Mouse (Mus musculus) ES-CJ7 (cell line): ENCODE measurements around the gene Mypn.

Source experiments
- DNase-seq: peaks from one replicate; pipeline ENCODE4 v3.0.0; 2011; ENCODE audit warnings: low read depth, low spot score

Gene Mypn

DNA sequence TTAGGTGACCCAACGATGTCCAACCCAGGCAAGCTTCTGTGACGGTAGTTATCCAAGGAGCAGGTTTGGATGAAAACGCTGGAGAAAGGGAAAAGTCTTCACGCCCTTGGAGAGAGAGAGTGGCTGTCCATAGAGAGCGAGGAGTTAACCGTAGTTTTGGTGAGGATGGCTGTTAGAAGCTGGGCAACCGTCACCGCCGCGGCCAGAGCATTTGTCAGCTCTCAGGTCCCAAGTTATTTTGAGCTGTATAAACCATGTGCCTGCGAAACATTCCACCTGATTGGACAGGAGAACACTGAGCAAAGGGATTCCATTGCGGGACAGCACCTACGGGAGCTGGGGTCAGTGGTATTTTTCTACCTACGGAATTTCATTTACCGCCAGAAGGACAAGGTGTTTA lies at the start of gene Mypn:
Mypn (minus strand) TSS at position 225 of the 400 bp plus-strand sequence.
- DNase-seq = no peak

DNA sequence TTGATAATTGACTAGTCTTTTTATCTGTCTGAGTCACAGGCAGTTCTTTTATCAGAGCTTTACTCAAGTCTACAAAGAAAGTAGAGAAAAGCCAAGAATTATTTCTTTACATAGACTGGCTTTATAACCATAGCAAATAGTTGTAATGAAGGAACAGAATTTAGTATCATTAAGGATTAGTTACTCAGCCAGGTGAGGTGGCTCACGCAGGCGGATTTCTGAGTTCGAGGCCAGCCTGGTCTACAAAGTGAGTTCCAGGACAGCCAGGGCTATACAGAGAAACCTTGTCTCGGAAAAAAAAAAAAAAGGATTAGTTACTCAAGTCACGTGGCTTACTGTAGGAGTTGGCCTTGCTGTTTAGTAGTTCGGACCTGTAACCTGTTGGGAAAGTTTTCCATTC lies 44.7 kb upstream of the Mypn start:
- DNase-seq = no peak

DNA sequence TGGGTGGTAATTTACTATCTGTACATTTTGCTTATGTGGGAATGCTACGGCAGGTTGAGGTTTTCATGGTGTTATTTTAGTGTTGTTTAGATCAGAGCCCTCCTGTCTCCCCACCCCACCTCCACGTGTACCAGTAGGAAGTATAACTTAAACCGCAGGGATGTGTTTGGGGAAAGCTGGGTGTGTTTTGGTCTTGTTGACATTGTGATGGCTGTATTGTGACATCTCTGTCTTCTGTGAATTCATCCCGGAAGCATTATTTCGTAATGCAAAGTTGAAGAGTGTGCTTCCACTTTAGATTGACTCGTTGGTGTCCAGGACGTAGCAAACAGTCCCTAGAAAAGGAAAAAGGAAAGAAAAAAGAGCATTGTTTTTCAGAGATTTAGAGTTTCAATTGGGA lies 43.7 kb upstream of the Mypn start:
- no peak for DNase-seq

DNA sequence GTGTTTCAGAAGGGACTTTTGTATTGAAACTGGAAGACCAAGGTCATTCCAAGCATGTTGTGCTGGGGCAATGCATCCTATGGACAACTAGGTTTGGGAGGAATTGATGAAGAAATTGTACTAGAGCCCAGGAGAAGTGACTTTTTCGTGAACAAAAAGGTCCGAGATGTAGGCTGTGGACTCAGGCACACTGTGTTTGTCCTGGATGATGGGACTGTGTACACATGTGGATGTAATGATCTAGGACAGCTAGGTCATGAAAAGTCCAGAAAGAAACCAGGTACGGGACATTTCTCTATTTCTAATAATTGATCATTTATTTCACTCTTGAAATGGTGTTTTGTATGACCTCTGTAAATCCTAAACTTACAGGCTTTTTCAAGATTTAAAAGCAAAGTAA lies 42.1 kb upstream of the Mypn start:
- DNase-seq = no peak

DNA sequence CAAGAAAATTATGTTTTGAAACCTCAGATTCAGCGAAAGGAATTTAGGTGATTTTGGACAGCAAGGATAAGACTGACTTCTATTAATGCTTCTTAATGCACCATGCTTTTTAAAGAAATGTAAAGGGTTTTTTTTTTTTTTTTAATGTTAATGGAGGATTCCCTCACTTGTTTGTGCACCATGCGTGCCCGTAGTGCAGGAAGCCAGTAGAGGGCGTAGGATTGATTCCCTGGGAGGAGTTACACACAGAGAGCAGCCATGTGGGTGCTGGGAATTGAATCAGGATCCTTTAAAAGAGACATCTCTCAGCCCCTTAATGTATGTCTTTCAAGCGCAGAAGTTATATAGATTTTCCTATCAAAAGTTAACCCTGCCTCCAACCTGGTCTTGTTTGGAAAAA lies 41.0 kb upstream of the Mypn start:
- DNase-seq = peak; percentile 92

DNA sequence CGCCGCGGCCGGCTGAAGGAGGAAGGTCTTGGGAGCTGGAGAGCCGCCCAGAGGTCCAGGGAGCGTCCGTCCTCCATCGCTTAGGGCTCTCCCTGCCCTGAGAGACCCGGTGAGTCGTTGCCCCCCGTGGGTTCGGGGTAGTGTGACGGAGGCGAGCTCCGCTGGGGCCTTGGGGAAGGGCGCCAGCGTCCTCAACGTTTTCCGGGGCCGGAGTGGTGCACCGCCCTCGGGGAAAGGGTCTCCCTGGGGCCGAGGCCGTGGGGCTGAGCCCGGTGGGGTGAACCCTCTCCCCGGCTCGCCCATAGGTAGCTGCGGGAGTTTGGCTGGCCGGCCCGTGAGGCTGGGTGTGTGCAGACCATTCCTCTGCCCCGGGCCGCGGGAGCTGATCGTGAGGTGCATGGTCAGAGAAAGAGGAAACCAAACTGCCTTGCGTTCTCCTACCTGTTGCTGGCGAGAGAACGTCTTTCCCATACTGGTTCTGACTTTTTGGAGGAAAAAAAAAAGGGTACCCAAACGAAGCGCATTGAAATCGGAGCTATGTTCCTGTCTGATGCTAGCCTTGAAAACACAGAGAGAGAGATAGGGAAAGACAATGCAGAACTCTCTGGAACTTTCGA lies 40.4 kb upstream of the Mypn start:
- peak; percentile 19 for DNase-seq

DNA sequence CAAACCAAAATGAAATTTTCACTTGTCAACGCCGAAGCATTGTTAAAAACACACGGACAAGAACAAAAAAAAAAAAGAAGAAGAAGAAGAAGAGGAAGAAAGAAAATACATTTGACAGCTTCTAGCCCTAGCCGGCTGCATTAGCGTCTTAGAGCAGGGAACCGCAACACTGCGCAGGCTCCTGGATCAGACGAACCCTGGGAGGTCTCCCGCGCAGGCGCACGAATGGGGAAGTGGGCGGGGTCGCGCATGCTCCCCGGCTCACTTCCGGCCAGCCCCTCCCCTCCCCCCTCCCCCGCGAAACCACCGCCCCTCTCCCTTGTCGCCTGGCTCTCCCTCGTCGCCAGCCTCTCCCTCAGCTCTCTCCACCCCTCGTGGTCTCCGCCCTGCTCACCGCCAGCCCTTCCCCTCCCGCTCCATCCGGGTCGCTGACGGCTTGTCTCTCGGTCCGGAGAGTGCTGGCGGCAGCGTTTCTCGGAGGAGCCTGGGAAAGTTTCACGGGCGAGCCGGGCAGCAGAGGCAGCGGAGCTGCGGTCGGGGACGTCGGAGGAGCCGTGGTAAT lies 39.8 kb upstream of the Mypn start, which contains the start of gene Herc4:
Herc4 (plus strand) TSS at position 318 of the 562 bp plus-strand sequence.
- DNase-seq = peak; percentile 95

DNA sequence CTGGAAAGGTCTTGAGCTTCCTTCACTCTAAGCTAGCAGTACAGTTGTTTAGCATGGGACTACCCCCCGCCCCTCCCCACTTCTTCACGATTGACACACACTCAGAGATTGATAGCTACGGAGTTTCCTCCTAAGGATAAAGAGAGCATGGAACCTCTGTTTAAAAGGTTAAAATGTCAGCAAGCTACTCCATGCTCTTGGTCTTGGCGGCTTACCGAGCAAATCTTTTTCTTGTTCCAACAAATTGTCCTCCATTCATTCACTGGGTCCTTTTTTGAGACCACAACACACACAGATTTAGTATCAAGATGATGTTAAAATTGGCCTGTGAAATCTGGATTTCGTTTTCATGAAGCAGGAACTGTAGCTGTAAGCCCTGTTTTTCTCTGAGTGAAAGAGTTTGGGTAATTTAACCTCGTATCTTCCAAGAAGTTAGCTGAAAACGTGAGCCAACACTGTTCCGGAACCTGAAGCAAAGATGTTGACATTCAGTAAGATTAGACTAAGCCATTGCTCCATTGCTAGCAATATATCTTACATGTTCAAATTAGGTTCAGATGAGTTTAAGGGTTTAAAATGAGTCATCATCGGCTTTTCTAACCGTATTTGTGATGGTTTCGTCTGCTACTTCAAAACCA lies 39.2 kb upstream of the Mypn start:
- DNase-seq = no peak

DNA sequence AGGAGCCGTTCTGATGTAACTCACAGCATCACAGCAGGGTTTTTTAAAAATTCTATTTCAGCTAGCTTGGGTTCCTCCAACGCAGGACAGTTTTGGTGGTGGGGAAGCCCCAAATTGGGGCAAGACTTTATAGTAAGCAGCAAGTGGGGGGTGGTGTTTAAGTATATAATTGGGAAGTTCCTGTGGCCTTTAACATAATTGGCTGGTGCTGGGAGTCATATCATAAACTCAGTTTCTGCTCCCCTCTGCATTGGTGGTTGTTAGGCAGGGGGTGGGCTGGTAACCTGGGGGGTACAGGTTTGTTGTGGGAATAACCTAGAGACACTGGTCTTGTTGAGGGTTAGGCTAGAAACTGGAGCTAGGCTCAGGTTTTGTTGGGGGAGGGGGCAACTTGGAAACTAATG lies 37.1 kb upstream of the Mypn start:
- DNase-seq = no peak

DNA sequence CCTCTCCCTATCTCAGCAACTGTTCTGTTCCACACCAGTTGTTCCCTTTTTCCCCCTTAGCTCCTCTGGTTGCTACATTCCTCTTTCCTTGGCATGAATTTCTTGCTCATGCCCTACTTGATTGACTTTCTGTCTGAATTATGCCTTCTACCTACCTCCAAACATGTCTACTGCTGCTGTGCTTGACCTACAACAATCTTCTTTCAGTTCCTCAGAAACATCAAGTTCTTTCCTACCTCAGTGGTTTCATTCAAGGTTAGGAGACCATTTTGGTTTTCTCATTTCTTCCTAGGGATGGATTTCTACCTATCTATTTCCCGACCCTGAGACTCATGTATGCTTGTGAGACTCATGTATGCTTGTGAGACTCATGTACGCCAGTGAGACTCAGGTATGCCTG lies 36.1 kb upstream of the Mypn start:
- DNase-seq = no peak

DNA sequence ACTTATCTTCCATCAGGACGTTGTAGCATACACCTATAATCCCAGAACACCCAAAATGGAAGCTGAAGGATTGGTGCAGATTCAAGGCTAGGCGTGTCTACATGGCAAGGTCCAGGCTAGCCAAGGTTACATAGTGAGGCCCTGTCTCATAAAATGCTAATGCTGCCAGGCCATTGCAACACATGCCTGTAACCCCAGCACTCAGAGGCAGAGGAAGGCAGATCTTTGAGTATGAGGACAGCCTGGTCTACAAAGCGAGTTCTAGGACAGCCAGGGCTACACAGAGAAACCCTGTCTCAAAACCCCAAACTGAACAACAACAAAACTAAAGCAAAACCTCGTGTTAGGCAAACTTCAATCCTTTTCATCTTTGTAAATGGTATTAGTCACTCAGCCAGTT lies 34.3 kb upstream of the Mypn start:
- DNase-seq = peak; percentile 19

DNA sequence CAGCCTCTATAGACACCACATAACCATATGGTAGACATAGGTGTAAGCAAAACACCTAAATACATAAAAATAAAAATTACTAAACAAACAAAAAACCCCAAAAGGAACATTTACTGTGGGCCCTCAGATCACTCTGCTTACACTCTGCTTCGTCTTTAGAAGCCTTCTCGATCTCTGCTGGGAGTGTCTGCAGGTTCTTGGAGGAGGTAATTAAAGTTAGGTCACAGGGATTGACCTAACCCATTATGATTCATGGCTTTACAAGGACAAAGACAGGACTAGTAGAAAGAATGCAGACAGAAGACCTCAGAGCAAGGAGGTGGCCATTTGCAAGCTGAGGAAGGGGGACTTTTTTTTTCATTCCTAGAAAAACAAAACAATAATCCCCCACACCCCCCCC lies 33.5 kb upstream of the Mypn start:
- DNase-seq = peak; percentile 88

DNA sequence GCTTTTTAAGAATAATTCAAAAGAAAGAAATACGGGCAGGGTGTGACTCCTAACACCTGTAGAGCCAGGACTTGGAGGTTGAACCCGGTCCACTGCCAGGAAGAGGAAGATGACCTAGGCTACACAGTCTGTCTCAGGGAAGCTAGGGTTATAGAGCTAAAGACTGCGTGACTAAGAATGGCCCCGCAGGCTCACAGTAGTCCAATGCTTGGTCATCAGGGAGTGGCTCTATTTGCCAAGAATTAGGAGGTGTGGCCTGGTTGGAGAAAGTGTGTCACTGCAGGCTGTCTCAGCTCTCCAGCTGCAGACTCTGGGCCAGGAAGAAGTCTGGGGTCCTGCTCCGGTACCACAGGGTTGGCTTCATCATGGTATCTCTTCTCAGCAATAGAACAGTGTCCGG lies 32.9 kb upstream of the Mypn start:
- peak; percentile 76 for DNase-seq

DNA sequence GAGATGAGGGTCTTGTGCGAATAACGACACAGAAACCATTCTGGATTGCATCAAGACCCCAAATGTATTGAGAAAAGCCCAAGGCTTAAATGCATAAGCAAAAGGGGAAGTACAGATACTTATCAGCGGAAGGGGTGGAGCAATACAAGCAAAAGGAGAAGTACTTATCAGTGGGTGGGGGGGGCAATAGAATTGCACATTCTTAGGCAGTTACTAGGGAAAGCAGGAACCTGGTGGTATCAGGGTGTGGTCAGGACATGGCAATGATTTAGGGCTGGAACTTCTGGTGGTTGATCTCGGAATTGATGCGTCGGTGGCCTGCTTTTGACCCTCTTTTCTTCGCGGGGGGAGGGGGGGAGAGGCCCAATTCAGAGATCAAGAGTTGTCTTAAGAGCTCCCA lies 32.1 kb upstream of the Mypn start:
- peak; percentile 58 for DNase-seq

DNA sequence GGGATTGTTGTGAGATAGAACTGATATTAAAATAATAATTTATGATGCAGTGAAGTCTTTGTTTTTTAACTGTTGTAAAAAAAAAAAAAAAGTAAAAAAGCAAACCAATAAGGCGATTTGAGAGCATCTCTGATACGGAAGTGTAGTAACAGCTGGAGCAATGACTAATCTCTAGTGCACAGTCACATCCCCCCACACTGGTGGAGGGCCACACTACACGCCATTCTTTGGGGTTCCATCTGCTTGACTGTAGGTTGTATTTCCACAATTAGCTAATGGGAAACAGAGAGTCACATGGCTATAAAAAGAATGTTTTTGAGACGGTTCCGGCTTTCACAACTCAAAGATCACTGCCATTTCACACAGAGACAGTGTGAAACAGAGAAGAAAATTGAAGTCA lies 30.4 kb upstream of the Mypn start:
- no peak for DNase-seq

DNA sequence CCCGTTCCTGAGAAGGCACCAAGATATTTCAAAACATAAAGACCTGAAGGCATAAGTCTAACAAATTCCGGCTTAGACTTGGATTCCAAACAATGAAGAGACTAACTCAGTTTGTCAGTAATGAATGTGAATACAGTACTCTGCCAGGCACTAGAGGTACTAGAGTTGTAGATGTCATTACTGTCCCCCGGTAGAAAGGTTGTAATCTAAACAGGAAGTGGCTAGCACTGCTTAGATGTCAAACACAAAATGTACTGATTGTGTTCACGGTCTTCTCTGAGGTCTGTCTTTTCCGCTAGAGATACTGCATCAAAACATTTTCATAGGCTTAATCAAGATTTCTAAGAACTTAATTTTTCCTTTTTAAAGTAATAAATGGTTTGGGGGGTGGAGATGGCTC lies 27.9 kb upstream of the Mypn start:
- no peak for DNase-seq

DNA sequence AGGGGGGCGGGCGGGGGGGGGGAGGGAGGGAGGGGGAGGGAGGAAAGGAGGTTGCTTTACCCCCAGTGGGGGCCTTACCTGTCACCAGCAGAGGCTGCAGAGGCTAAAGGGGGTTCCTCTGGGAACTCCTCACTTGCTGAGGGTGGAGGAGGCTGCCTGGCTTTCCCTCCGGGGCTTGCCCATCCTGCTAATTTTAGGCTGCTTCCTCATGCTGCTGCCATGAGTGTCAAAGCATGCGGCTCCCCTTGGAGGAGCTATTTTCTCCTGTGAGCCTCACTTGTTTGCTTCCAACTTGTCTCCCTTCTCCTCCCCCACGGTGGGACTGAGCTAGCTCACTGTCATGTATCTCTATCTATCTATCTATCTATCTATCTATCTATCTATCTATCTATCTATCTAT lies 27.1 kb upstream of the Mypn start:
- no peak for DNase-seq

DNA sequence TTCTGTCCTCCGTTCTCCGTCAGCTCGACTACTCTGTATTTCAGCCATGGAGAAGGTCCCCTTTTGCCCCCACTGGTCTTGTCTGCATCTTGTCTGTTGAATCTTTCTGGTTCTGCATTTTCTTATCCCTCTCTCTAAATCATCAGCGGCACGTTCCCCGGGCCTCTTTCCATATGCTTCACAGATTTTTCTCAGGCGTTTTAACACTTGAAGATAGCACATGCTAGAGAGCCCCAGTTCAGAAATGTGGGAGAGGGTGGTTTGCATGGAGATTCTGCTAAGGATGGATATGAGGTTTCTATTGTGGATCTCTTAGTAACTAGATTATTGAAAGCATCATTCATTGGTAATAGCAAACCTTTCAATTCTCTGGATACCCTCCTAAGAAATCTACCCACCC lies 26.5 kb upstream of the Mypn start:
- DNase-seq = no peak

DNA sequence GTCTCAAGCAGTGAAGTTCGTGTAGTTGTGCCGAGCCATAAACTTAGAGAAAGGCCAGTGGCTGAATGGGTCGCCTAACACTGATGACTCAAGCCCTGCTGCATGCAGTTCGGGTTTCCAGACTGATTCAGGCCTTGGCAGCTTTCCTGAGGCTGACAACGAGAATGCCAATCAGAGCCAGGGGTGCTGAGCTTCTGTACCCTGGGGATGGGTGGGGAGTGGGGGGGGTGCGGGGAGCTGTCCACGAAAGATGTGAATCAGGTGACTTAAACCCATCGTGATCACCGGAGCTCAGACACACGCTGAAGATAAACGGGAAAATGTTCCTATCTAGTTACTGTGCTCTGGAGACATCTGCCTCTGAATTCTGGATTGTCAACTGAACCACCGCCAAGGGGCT lies 20.6 kb upstream of the Mypn start:
- DNase-seq = no peak

DNA sequence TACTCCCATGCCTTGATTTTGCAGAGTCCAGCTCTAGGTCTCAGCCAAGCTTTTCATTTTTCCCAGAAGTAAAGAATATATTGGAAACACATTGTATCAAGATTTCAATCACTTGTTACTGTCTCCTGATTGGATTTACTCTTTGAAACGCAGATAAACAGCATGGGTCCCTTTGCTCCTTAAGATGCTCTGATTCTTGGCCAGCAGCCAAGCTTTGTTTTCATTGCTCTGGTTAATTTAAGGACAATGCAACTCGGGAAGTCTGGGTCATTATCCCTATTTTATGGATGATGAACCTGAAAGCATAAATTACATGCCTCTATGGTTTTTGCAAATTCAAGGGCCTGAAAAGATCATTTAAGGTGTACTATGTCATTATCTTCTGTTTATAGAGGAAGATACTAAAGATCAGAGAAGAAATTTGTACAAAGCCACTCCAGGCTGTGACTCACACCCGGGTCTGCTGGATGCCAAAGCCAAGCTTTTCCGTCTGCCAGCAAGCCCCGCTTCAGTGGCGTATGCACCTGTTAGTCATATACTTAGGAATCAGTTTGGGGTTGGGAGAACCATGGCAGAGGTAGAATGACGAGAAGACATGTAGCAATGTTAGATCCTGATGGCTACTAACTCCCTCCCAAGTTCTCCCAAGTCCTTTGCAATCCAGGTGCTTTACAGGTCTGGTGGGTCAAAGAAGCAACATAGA lies 17.5 kb upstream of the Mypn start:
- DNase-seq = no peak

DNA sequence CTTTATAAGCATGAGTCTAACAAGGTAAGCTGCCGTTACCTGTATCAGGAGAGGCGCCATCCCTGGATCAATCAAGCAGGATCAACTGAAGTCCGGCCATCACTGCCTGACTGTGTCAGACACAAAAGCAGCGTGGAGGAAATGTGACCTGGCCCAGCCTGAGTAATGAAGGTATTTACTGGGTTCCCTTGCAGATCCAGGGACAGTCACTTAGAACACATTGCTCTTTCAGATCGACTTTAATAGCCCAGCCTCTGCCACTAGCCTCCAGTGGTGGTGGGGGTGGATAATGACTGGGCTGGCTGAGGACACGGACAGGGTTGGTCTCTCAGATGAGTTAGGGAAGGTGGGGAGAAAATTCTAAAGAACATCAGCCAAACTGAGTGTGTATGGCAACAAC lies 5.1 kb upstream of the Mypn start:
- DNase-seq = no peak

DNA sequence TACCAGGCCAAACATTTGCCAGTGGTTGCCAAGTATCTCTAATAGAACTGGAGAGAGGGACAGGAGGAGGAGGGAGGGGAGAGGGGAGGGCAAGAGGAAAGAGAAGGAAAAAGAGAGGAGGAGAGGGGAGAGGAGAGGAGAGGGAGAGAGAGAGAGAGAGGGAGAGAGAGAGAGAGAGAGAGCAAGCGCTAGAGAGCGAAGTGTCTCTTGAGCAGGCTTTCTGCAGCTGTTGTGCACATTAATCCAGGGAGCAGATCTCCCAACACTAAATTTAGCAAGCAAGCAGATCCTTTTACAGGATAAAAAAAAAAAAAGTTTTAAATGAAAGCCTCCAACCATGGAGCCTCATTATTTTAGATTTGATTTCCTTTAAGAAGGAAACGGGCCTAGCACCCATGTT lies 750 bp downstream of the Mypn start:
- no peak for DNase-seq

DNA sequence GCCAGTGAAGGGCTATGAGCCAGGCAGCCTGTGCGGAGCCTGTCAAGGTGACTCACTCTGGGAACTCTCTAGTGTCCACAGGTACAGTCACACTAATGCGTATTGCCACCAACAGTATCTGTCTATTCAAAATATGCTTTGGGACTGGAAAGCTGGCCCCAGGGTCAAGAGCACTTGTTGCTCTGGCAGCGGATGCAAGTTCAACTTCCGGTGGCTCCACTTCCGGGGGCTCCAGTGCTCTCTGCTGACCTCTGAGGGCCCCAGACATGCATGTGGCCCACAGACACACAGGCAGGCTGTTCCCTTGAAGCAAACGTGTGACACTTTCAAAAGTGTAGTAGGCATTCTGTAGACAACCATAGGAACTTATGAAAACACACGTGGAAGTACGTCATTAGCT lies 2.2 kb downstream of the Mypn start:
- DNase-seq = peak; percentile 19
